Mouse (Mus musculus): ENCODE measurements around the gene Setd3.
"Not testable (repeated sequence)": the region's sequence is repeated elsewhere in the genome, so short reads cannot be mapped to it uniquely, and the experiment has no call there.

Setd3 gene

GRCm38 (mm10) chr12:108149764-108150163 lies 29.4 kb downstream of the Setd3 start:
- in situ Hi-C loops (cut with MboI; ENCODE audit: low sequenced_read_pairs), result no loop called here

DNA sequence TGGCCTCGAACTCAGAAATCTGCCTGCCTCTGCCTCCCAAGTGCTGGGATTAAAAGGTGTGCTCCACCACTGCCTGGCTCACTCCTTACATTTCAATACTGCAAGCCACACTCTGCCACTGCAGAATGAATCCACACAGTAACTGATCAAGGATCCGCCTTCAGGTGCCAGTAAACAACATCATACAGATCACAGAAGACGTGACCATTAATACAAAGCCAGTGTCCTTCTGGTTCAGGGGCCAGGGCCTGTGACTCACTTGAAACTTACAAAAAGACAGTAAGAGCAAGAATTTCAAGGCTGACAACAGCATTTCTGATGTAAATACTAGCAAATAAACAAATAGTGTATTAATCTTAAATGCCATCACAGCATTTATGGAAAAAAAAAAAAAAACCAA lies 33.9 kb downstream of the Setd3 start:
- in situ Hi-C loops (cut with MboI; ENCODE audit: low sequenced_read_pairs), result no loop called here

- in situ Hi-C loops (cut with MboI; ENCODE audit: low sequenced_read_pairs), result no loop called here
These were observed 35.3 kb downstream of the Setd3 start for GRCm38 (mm10) chr12:108143624-108144498.

DNA sequence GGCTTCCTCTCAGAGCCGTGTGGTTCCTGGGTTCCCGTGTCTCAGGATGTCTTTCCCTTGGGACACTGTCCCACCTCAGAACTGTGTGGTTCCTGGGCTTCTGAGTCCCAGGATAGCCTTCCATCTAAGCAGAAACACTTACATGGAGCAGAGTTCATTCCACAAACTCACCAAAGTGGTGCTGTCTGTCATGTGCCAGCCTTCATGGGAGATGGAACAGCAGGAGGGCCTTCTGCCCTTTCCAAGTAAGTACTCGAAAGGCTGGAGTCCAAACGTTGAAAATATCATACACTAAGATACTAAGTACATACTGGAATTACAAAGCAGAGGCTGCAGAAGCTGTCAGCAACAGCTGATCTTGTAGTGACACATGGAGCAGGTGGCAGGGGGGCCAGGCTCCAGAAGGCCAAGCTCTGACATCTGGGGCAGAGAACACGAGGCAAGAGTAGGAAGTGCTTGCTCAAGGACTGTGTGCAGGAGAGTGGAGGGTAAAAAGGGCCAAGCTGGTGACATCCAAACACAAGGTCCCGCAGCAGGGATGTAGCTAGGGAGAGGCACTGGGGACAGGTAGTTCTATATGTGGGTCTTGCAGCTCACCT lies 43.4 kb downstream of the Setd3 start:
- in situ Hi-C loops (cut with MboI; ENCODE audit: low sequenced_read_pairs), result no loop called here

GRCm38 (mm10) chr12:108133181-108133580 lies 45.9 kb downstream of the Setd3 start:
- in situ Hi-C loops (cut with MboI; ENCODE audit: low sequenced_read_pairs), result no loop called here

GRCm38 (mm10) chr12:108132450-108133070 lies 46.6 kb downstream of the Setd3 start:
- in situ Hi-C loops (cut with MboI; ENCODE audit: low sequenced_read_pairs), result no loop called here

- in situ Hi-C loops (cut with MboI; ENCODE audit: low sequenced_read_pairs), result no loop called here
These were observed 57.8 kb downstream of the Setd3 start for GRCm38 (mm10) chr12:108121288-108121687.

DNA sequence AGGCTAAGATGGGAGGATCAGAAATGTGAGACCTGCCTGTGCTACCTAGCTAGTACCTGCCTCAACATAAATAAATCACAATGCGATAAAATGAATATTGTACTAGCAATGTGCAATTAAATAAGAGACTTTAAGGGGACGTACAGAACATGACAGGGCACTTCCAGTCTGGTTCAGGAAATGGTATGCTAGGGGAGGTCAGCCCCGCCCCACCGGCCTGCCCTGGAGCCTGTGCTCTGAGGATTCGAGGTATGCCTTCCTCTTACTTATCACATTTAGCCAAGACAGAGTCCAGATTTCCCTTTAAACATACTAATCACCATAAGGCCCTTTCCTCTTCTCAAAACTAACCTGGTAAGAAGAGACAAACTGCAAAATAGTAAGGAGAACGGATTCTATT lies 58.7 kb downstream of the Setd3 start:
- in situ Hi-C loops (cut with MboI; ENCODE audit: low sequenced_read_pairs), result no loop called here

- in situ Hi-C loops (cut with MboI; ENCODE audit: low sequenced_read_pairs), result no loop called here
These were observed 59.2 kb downstream of the Setd3 start for GRCm38 (mm10) chr12:108119930-108120329.

DNA sequence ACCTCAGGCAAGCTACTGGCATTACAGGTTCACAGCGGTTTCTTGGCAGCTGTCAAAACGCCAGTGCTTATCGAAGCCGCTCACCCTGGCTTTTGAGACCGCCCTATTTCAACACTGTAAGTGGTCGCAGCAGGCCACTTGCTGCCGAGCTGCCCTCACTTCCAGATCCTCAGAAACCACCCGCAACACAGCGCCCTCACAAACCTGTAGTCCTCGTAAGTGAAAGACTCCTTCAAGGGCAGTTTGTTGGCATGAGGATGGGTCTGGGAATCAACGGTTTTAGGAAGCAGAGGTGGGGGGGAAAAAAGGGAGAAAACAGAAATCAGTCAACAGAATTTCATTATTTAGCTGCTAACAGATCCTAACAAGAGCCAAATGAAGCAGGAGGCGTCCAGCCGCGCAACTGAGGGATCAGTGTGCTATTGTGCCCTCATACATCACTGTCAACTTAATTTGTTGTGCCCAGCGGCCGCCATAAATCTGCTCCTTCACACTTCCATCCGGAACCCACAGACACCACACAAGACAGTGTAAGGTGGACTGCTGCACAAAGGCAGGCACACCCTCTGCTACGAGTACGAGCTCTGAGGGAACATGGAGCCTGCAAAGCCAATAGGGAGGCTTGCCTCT lies 60.1 kb downstream of the Setd3 start:
- in situ Hi-C loops (cut with MboI; ENCODE audit: low sequenced_read_pairs), result no loop called here

GRCm38 (mm10) chr12:108118503-108118901 lies 60.6 kb downstream of the Setd3 start:
- in situ Hi-C loops (cut with MboI; ENCODE audit: low sequenced_read_pairs), result no loop called here

GRCm38 (mm10) chr12:108111191-108111590 lies 67.9 kb downstream of the Setd3 start:
- in situ Hi-C loops (cut with MboI; ENCODE audit: low sequenced_read_pairs), result no loop called here

DNA sequence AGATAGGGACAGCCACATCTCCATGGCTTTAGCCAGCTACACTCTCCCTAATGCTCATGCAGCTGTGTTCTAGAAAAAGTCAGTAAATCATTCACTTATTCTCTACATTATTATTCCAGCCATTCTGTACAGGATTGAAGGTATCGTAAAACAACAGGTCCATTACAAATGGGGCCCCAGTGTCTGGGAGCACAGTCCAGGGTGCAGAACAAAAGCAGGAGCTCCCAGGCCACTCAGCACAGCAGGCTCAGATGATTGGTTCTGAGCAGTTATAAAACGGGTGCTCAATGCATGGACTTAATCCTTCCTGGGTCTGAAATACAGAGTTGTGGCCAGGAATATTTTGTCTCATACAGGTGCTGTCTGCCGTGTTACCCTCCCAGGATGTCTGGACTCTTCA lies 68.4 kb downstream of the Setd3 start:
- in situ Hi-C loops (cut with MboI; ENCODE audit: low sequenced_read_pairs), result no loop called here

DNA sequence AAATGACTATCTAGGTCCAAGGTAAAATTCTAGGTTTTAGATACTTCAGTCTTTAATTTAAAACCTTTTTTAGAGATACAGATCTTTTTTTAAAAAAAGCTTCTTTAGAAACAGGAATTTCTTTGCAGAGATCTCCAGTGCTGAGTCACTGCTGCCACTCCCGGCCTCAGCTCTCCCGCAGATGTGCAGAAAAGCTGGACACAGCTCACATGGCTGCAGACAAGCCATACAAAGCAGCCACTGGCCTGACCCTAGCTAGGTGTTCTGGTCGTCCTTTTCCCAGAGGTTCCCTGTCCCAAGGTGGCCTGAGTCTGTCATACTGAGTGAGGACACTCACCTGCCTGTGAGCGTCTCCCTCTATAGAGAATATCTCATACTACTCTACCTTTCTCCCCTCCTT lies 69.4 kb downstream of the Setd3 start:
- in situ Hi-C loops (cut with MboI; ENCODE audit: low sequenced_read_pairs), result no loop called here

GRCm38 (mm10) chr12:108108591-108108990 lies 70.5 kb downstream of the Setd3 start:
- in situ Hi-C loops (cut with MboI; ENCODE audit: low sequenced_read_pairs), result not testable (repeated sequence)

- in situ Hi-C loops (cut with MboI; ENCODE audit: low sequenced_read_pairs), result no loop called here
These were observed 75.8 kb downstream of the Setd3 start for GRCm38 (mm10) chr12:108103292-108103691.

DNA sequence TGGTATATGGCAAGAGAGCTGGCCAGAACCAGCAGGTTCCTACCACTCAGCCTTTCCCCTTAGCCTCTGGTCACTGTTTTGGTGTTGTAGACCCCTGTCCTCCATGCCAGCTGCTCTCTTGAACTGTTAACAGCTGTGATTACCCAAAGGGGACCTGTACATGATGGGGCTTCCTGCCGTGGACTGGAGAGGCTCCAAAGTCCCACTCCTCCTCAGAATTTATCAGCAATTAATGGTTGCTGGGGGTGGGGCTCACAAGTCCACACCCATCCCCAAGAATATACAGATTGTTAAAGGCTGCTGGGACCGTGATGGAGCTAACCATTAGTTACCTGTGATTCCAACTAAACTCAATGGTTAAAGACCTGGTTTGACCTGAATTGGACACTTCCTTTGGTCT lies 77.0 kb downstream of the Setd3 start:
- in situ Hi-C loops (cut with MboI; ENCODE audit: low sequenced_read_pairs), result no loop called here

DNA sequence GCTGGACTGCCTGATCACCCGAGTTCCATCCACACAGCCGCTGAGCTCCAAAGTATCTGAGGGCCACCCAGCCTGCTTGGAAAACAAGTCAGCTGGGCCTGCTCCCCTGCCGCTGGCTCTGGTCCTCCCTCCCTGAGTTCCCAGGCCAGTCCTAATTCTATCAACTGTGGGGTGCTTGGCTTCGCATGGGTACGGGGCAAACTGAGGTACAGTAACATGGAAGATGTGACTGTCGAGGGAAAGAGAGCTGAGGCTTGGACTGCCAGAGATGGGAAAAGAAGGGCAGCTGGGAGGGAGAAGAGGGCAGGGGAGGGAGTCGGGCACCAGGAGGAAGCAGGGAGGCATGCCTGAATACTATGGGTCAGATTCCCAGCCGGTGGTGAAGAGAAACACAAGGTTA lies 78.9 kb downstream of the Setd3 start:
- in situ Hi-C loops (cut with MboI; ENCODE audit: low sequenced_read_pairs), result no loop called here

- in situ Hi-C loops (cut with MboI; ENCODE audit: low sequenced_read_pairs), result no loop called here
These were observed 80.7 kb downstream of the Setd3 start for GRCm38 (mm10) chr12:108098201-108098980.

- in situ Hi-C loops (cut with MboI; ENCODE audit: low sequenced_read_pairs), result no loop called here
These were observed 81.5 kb downstream of the Setd3 start for GRCm38 (mm10) chr12:108097643-108098042.

DNA sequence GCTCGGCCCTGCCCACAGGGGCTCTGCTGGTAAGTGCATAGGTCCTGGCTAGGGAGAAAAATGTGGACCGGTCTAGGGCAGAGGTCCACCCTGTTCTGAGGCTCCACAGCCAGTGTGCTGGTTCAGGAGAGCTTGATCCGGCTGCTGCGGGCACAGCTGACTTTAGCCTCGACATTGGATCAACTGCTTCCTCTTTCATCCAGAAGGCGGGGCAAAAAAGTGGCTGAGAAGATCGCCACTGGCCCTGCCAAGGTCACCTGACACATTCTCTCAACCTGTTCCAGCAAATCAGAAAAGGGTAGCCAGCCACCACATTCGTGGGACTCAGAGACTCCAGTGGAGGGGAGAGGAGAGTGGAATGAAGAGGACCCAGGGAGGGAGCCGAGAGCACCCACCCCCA lies 90.9 kb downstream of the Setd3 start:
- in situ Hi-C loops (cut with MboI; ENCODE audit: low sequenced_read_pairs), result no loop called here
